Mouse (Mus musculus) MEL (cell line): ENCODE measurements around the gene Fcho1. TPM values are rescaled to one million over a fixed set of nuclear protein-coding genes. Genes with fewer than 3 reads are reported as not detected.
"Not testable (repeated sequence)": the region's sequence is repeated elsewhere in the genome, so short reads cannot be mapped to it uniquely, and the experiment has no call there.

ENCODE experiments used
- DNase-seq: peaks from one replicate; pipeline ENCODE4 v3.0.0; 2011; ENCODE audit warnings: low read depth, low spot score
- H3K27ac ChIP-seq: 2 replicates; pipeline ENCODE4 v1.5.1; 2012; ENCODE audit warnings: low read depth, mild to moderate bottlenecking, control low read depth, low read length, moderate library complexity; ENCODE audit not compliant: control insufficient read depth
- H3K27me3 ChIP-seq, 2 experiments: fragments of 150-350 bp in 1 of 2; sonication (generic) in 1 of 2; 2 replicates each; pipeline ENCODE4 v1.6.1; 2012; ENCODE audit warnings: low read length in 2 of 2, mild to moderate bottlenecking in 2 of 2, improper control_type of control experiment in 1 of 2, moderate library complexity in 1 of 2; ENCODE audit not compliant: insufficient read depth in 2 of 2, control insufficient read depth in 1 of 2
- H3K36me3 ChIP-seq, 2 experiments: 2 replicates each; pipeline ENCODE4 v1.6.1; 2012 to 2014; ENCODE audit warnings: low read length in 2 of 2, improper control_type of control experiment in 1 of 2, inconsistent platforms in 1 of 2, mild to moderate bottlenecking in 1 of 2; ENCODE audit not compliant: insufficient read depth in 2 of 2, control insufficient read depth in 1 of 2
- H3K4me1 ChIP-seq, 2 experiments: fragments of 150-350 bp in 1 of 2; sonication (generic) in 1 of 2; 2 replicates each; pipeline ENCODE4 v1.6.1; 2012; ENCODE audit warnings: low read length in 2 of 2, improper control_type of control experiment in 1 of 2, mild to moderate bottlenecking in 1 of 2; ENCODE audit not compliant: insufficient read depth in 2 of 2, control insufficient read depth in 1 of 2
- H3K4me3 ChIP-seq, 2 experiments: fragments of 150-350 bp in 1 of 2; sonication (generic) in 1 of 2; 2 replicates each; pipeline ENCODE4 v1.5.1; 2012; ENCODE audit warnings: low read depth in 2 of 2, low read length in 2 of 2, mild to moderate bottlenecking in 2 of 2, moderate library complexity in 2 of 2, control low read depth in 1 of 2, improper control_type of control experiment in 1 of 2; ENCODE audit not compliant: control insufficient read depth in 1 of 2, insufficient read depth in 1 of 2
- H3K79me2 ChIP-seq: 2 replicates; pipeline ENCODE4 v1.6.1; 2012; ENCODE audit warnings: mild to moderate bottlenecking, low read length, moderate library complexity; ENCODE audit not compliant: control insufficient read depth, poor library complexity, insufficient read depth
- H3K9ac ChIP-seq: 2 replicates; pipeline ENCODE4 v1.6.1; 2012; ENCODE audit warnings: low read depth, mild to moderate bottlenecking, control low read depth, low read length, moderate library complexity; ENCODE audit not compliant: control insufficient read depth, poor library complexity, severe bottlenecking
- H3K9me3 ChIP-seq: fragments of 150-350 bp; sonication (generic); replicated peaks from 2 replicates; pipeline ENCODE4 v1.6.1; 2012; ENCODE audit warnings: mild to moderate bottlenecking, low read length, improper control_type of control experiment, moderate library complexity; ENCODE audit not compliant: insufficient read depth
- CTCF ChIP-seq, 3 experiments: IDR thresholded peaks in 2 of 3; conservative IDR thresholded peaks in 1 of 3; 2 replicates each; pipeline ENCODE4 v1.5.1; 2011 to 2012; ENCODE audit warnings: low read length in 3 of 3, low read depth in 2 of 3, mild to moderate bottlenecking in 2 of 3, improper control_type of control experiment in 1 of 3, inconsistent platforms in 1 of 3, mixed read lengths in 1 of 3, moderate library complexity in 1 of 3; ENCODE audit not compliant: control insufficient read depth in 1 of 3, insufficient read depth in 1 of 3, poor library complexity in 1 of 3, severe bottlenecking in 1 of 3
- E2F4 ChIP-seq: IDR thresholded peaks from 2 replicates; pipeline ENCODE4 v1.6.1; 2011; ENCODE audit warnings: low read depth, low read length, improper control_type of control experiment, borderline replicate concordance
- ELF1 ChIP-seq: IDR thresholded peaks from 2 replicates; pipeline ENCODE4 v1.6.1; 2014; ENCODE audit warnings: low read depth, mild to moderate bottlenecking, inconsistent platforms, low read length, improper control_type of control experiment, moderate library complexity
- ETS1 ChIP-seq: IDR thresholded peaks from 2 replicates; pipeline ENCODE4 v1.6.1; 2012; ENCODE audit warnings: low read depth, mild to moderate bottlenecking, inconsistent platforms, low read length, improper control_type of control experiment, moderate library complexity
- MAX ChIP-seq: IDR thresholded peaks from 2 replicates; pipeline ENCODE4 v1.6.1; 2011; ENCODE audit warnings: low read length, improper control_type of control experiment
- MAZ ChIP-seq: IDR thresholded peaks from 2 replicates; pipeline ENCODE4 v1.6.1; 2012; ENCODE audit warnings: low read depth, mild to moderate bottlenecking, inconsistent platforms, low read length, improper control_type of control experiment
- MYB ChIP-seq: IDR thresholded peaks from 2 replicates; pipeline ENCODE4 v1.6.1; 2011; ENCODE audit warnings: mild to moderate bottlenecking, low read depth, low read length, improper control_type of control experiment
- POLR2A ChIP-seq, 2 experiments: IDR thresholded peaks; 2 replicates each; pipeline ENCODE4 v1.6.1; 2011 to 2012; ENCODE audit warnings: low read length in 2 of 2, mild to moderate bottlenecking in 2 of 2, control low read depth in 1 of 2, improper control_type of control experiment in 1 of 2, low read depth in 1 of 2, moderate library complexity in 1 of 2; ENCODE audit not compliant: control insufficient read depth in 1 of 2, insufficient read depth in 1 of 2, poor library complexity in 1 of 2
- POLR2AphosphoS2 ChIP-seq: IDR thresholded peaks from 2 replicates; pipeline ENCODE4 v1.6.1; 2011; ENCODE audit warnings: low read length, improper control_type of control experiment
- POLR2AphosphoS5 ChIP-seq: IDR thresholded peaks from 2 replicates; pipeline ENCODE4 v1.6.1; 2012; ENCODE audit warnings: low read depth, borderline replicate concordance, mild to moderate bottlenecking, inconsistent platforms, low read length, moderate library complexity, mixed read lengths
- RAD21 ChIP-seq: IDR thresholded peaks from 2 replicates; pipeline ENCODE4 v1.6.1; 2011; ENCODE audit warnings: mild to moderate bottlenecking, low read depth, low read length, improper control_type of control experiment
- RCOR1 ChIP-seq: IDR thresholded peaks from 2 replicates; pipeline ENCODE4 v1.6.1; 2012; ENCODE audit warnings: low read depth, mild to moderate bottlenecking, inconsistent platforms, low read length, improper control_type of control experiment
- SMC3 ChIP-seq: IDR thresholded peaks from 2 replicates; pipeline ENCODE4 v1.6.1; 2011; ENCODE audit warnings: low read depth, low read length, improper control_type of control experiment
- UBTF ChIP-seq: IDR thresholded peaks from 2 replicates; pipeline ENCODE4 v1.6.1; 2012; ENCODE audit warnings: low read depth, mild to moderate bottlenecking, inconsistent platforms, low read length, improper control_type of control experiment, moderate library complexity, borderline replicate concordance; ENCODE audit not compliant: insufficient read depth
- ZKSCAN1 ChIP-seq: IDR thresholded peaks from 2 replicates; pipeline ENCODE4 v1.6.1; 2012; ENCODE audit warnings: low read depth, mild to moderate bottlenecking, inconsistent platforms, low read length, improper control_type of control experiment, moderate library complexity
- polyA plus RNA-seq, 2 experiments: library from polyadenylated mRNA; stranded (reverse) in 1 of 2; unstranded in 1 of 2; fragments of >175 nt in 1 of 2; fragments of >200 nt in 1 of 2; gene quantifications; 2 replicates each; pipeline versions ENCODE4 v1.2.1 to v1.2.4; 2012; ENCODE audit warnings: low replicate concordance in 2 of 2, low read depth in 1 of 2; ENCODE audit not compliant: insufficient read length in 2 of 2, insufficient read depth in 1 of 2, missing spikeins in 1 of 2
- total RNA-seq: library from RNA; depleted of rRNA; stranded (reverse); fragments of 300-350 nt; gene quantifications from 2 replicates; pipeline ENCODE4 v1.2.3, GENCODE M21; 2012

Fcho1 gene
- total and polyA plus RNA-seq, 3 experiments = 3.7 to 6.8 TPM; not detected in 1

DNA sequence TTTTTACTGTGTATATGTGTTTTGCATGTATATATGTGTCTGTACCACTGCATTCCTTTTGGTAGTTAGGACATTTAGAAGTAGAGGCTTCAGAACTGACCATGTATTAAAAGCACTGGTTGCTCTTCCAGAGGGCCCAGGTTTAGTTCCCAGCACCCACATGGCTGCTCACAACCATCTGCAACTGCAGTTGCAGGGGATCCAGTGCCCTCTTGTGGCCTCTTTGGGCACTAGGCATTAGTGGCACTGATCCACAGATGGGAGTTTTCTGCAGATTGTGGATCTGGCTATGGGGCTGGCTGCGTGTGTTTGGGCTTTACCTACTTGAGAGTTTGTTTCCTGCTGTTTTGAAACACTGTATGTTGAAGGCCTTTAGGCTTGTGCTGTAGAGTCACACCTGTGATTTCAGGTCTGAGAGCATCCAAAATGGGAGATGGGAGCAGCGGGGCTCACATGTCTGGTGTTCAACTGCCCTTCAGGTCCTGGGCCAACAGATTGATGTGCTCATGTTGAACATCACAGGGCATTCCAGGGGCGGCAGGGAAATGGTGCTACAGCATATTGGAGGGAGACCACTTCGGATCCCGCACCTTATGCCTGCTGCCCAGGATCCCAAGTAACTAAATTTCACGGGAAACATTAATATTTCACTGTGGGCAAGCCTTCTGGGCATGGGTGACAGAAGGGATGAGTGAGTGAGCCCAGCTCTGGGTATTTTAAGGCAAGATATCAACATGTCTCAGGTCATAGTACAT is 24.0 kb upstream of the Fcho1 start:
- not testable (repeated sequence) for H3K4me1 ChIP-seq, H3K79me2 ChIP-seq, H3K4me3 ChIP-seq, H3K27ac ChIP-seq, H3K27me3 ChIP-seq, H3K9me3 ChIP-seq, DNase-seq, H3K9ac ChIP-seq, H3K36me3 ChIP-seq
- TF ChIP-seq CTCF (IDR thresholded peaks at IDR 0.05 in 2 of 3, conservative IDR thresholded peaks at IDR 0.05 in 1 of 3; ENCODE audit: control insufficient read depth in 1 of 3, insufficient read depth in 1 of 3, low read depth in 2 of 3, low read length in 3 of 3, poor library complexity in 1 of 3, severe bottlenecking in 1 of 3) = peak in 2 of 3 experiments; percentile 26 to 38; a peak in 2 of 6 replicates

DNA sequence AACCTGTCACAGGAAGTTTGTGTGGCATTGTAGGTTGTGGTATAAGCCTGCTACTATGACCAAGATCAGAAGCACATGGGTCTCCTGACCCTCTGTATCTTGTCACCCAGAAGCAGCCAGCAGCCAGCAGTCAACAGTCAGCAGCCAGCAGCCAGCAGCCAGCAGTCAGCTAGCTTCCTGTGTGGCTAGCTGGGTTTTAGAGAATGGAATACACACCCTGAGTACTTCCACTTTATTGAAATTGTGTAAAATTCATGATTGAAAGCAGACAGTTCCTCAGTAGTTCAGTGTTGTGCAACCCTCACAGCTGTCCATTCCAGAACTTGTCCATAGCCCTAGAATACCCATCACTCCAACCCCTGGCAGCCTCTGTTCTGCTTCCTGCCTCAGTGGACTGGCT is 21.6 kb upstream of the Fcho1 start:
- DNase-seq, H3K9me3 ChIP-seq, H3K4me1 ChIP-seq, H3K9ac ChIP-seq, H3K4me3 ChIP-seq, H3K27ac ChIP-seq, H3K79me2 ChIP-seq, H3K36me3 ChIP-seq, H3K27me3 ChIP-seq: not testable (repeated sequence)

DNA sequence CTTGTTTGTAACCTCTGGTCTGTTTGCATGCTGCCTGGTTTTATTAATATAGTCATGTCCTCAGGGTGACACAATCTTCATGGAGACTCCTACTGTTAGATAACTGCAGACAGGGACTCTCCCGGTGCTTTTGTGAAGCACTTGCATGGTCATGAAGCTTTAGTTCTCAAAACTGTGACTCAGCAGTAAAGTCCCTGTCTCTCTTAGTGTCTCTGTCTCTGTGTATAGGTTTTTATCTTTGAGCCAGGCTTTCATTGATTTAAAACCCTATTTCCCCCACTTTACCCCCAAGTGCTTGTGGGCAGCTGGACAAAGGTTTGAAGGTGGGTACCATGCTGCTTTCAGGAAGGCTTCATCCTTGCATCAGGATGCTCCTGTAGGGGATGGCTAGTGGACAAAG is 19.8 kb upstream of the Fcho1 start:
- no peaks in the 10 kb centered on the region for H3K36me3 ChIP-seq
- H3K4me1 ChIP-seq = no peaks in the 10 kb centered on the region
- no peaks in the 10 kb centered on the region for H3K9me3 ChIP-seq
- TF ChIP-seq POLR2A (IDR thresholded peaks at IDR 0.05; ENCODE audit: control insufficient read depth in 1 of 2, insufficient read depth in 1 of 2, low read depth in 1 of 2, low read length in 2 of 2, poor library complexity in 1 of 2) (no peak), ETS1 (no peak), RAD21 (no peak)
- H3K79me2 ChIP-seq = no peaks in the 10 kb centered on the region
- DNase-seq = no peak
- no peak overlapping the region for H3K27ac ChIP-seq
- no peak overlapping the region for H3K9ac ChIP-seq
- H3K27me3 ChIP-seq = peaks cover 0 to 1% of the 10 kb centered on the region in 2 experiments; a peak in 1 of 4 replicates
- no peak overlapping the region for H3K4me3 ChIP-seq

DNA sequence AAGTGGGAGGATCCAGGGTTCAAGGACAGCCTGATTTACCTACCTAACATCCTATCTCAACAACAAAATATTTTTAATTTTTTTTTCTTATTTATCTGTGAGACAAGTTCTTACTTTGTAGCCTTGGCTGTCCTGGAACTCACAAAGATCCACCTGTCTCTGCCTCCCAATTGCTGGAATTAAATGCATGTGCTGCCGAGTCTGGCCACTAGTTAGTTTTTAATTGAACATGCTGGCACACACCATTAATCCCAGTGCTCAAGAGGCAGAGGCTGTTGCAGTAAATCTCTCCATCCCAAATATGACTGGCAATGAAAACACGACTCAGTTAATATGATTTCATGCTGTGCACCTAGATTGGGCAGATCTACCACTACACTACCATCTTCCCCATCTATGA is 17.3 kb upstream of the Fcho1 start:
- Histone ChIP-seq H3K9ac (no peak overlapping the region), H3K27ac (no peak overlapping the region), H3K4me1 (no peaks in the 10 kb centered on the region), H3K79me2 (no peaks in the 10 kb centered on the region), H3K27me3 (no peaks in the 10 kb centered on the region), H3K9me3 (no peaks in the 10 kb centered on the region), H3K4me3 (no peak overlapping the region), H3K36me3 (no peaks in the 10 kb centered on the region)
- no peak for DNase-seq
- TF ChIP-seq POLR2AphosphoS2 (no peak), RAD21 (no peak), RCOR1 (no peak), CTCF (IDR thresholded peaks at IDR 0.05 in 2 of 3, conservative IDR thresholded peaks at IDR 0.05 in 1 of 3; ENCODE audit: control insufficient read depth in 1 of 3, insufficient read depth in 1 of 3, low read depth in 2 of 3, low read length in 3 of 3, poor library complexity in 1 of 3, severe bottlenecking in 1 of 3) (no peak), POLR2AphosphoS5 (no peak), UBTF (no peak), MAX (no peak), MAZ (no peak), ZKSCAN1 (no peak), POLR2A (IDR thresholded peaks at IDR 0.05; ENCODE audit: control insufficient read depth in 1 of 2, insufficient read depth in 1 of 2, low read depth in 1 of 2, low read length in 2 of 2, poor library complexity in 1 of 2) (no peak), MYB (no peak), ELF1 (no peak), SMC3 (no peak), E2F4 (no peak)
